Mouse (Mus musculus) leukemia stem cell, adult 10-12 weeks (primary cell): Measurements from ENCODE around the gene Gm28827. TPM values are rescaled to one million over a fixed set of nuclear protein-coding genes. Genes with fewer than 3 reads are reported as not detected.

Source experiments
- polyA plus RNA-seq: library from polyadenylated mRNA; stranded (reverse); fragments of >175 nt; gene quantifications from 2 replicates; pipeline ENCODE4 v1.2.3, GENCODE M21; 2012; ENCODE audit warnings: low replicate concordance

Gm28827 gene
- polyA plus RNA-seq: not detected in 2 replicates

DNA sequence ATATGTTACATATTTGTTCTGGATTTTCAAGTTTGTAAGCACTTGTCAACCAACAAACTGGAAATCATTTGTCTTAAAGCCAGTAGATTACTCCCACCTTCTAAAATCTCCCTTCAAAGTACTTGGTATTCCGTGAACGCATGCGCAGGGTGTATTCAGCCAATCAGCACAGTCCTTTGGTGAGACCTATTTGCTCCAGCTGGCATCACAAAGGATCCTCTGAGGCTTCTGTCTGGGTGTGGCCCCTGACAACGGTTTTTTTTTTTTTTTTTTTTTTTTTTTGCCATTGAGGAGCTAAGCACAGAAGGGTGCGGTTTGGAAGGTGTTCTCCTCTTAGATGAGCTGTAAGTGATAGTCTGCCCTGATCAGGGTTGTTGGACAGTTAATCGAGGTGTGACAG, at the start of gene Gm28827:
Gm28827 (plus strand) TSS at position 301 of the 400 bp plus-strand sequence.

